Mouse (Mus musculus): Measurements from ENCODE around the gene Ptprd.

- TF ChIP-seq CTCF (IDR thresholded peaks at IDR 0.05; ENCODE audit: control insufficient read depth, insufficient read depth, insufficient read length) (no peak), MAX (IDR thresholded peaks at IDR 0.05) (no peak), CEBPB (IDR thresholded peaks at IDR 0.05; ENCODE audit: low read depth) (no peak), FOSL1 (IDR thresholded peaks at IDR 0.05; ENCODE audit: insufficient read depth, low read length, poor library complexity, severe bottlenecking) (no peak)
These were observed 2187.3 kb downstream of the Ptprd start for GRCm38 (mm10) chr4:76024502-76024821.
